Mouse (Mus musculus) kidney, embryonic 16.5 days (tissue): Measurements from ENCODE around the gene Map3k13. TPM values are rescaled to one million over a fixed set of nuclear protein-coding genes. Genes with fewer than 3 reads are reported as not detected.

ENCODE experiments used
- ATAC-seq: fragments of 200-750 bp; cut with Nextera tagmentation; 2 replicates; pipeline ENCODE4 v1.8.0; 2017; ENCODE audit warnings: moderate TSS enrichment; ENCODE audit not compliant: low FRiP score, low TSS enrichment
- H3K27ac ChIP-seq: fragments of 300-500 bp; sonication (generic); 2 replicates; pipeline ENCODE4 v1.5.1; 2014; ENCODE audit warnings: low read length
- H3K27me3 ChIP-seq: fragments of 300-500 bp; sonication (generic); 2 replicates; pipeline ENCODE4 v1.6.1; 2014; ENCODE audit warnings: low read length, control low read depth, mixed read lengths; ENCODE audit not compliant: insufficient read depth
- H3K36me3 ChIP-seq: fragments of 300-500 bp; sonication (generic); 2 replicates; pipeline ENCODE4 v1.6.1; 2014; ENCODE audit warnings: low read length, control low read depth, mixed read lengths; ENCODE audit not compliant: insufficient read depth
- H3K4me1 ChIP-seq: fragments of 300-500 bp; sonication (generic); 2 replicates; pipeline ENCODE4 v1.6.1; 2014; ENCODE audit warnings: low read length, control low read depth, mixed read lengths; ENCODE audit not compliant: insufficient read depth
- H3K4me2 ChIP-seq: fragments of 300-500 bp; sonication (generic); replicated peaks from 2 replicates; pipeline ENCODE4 v1.6.1; 2014; ENCODE audit warnings: low read depth, low read length
- H3K4me3 ChIP-seq: fragments of 300-500 bp; sonication (generic); 2 replicates; pipeline ENCODE4 v1.5.1; 2014; ENCODE audit warnings: mild to moderate bottlenecking, low read length
- H3K9ac ChIP-seq: fragments of 300-500 bp; sonication (generic); replicated peaks from 2 replicates; pipeline ENCODE4 v1.6.1; 2014; ENCODE audit warnings: low read length
- H3K9me3 ChIP-seq: fragments of 300-500 bp; sonication (generic); 2 replicates; pipeline ENCODE4 v1.6.1; 2016; ENCODE audit warnings: low read length, control low read depth
- WGBS: fragments of 180-500 bp; shearing (Covaris S2); extraction: QIAGEN DNeasy Blood & Tissue Kit; methylation state at CpG from one replicate; pipeline ENCODE4 v1.1.7; 2014; 5-methylcytosine and 5-hydroxymethylcytosine counted together
- polyA plus RNA-seq: library from polyadenylated mRNA; unstranded; fragments of >200 nt; fragmentation: Nextera tagmentation; extraction: Ambion mirVana; gene quantifications from 2 replicates; pipeline ENCODE4 v1.2.1, GENCODE M21; 2015

Gene Map3k13
- polyA plus RNA-seq, 1 experiment from 2014 or later = 1.0 TPM

- H3K9ac ChIP-seq = no peak overlapping the region
- H3K27ac ChIP-seq = peak overlapping the region; percentile 34
- no peak overlapping the region for H3K4me2 ChIP-seq
- peaks cover 17% of the 10 kb centered on the region for H3K4me1 ChIP-seq
- no peaks in the 10 kb centered on the region for H3K36me3 ChIP-seq
- H3K4me3 ChIP-seq = no peak overlapping the region
- no peaks in the 10 kb centered on the region for H3K9me3 ChIP-seq
- peak; percentile 73 for ATAC-seq
- no peaks in the 10 kb centered on the region for H3K27me3 ChIP-seq
- 39% methylated on average over 9 of the region's 9 CpGs for WGBS
Observed at GRCm38 (mm10) chr16:21825612-21826031, 31.5 kb downstream of the Map3k13 start.

GRCm38 (mm10) chr16:21827153-21827552, 33.0 kb downstream of the Map3k13 start:
- Histone ChIP-seq H3K36me3 (no peaks in the 10 kb centered on the region), H3K9ac (no peak overlapping the region), H3K27me3 (no peaks in the 10 kb centered on the region), H3K4me1 (peaks cover 17% of the 10 kb centered on the region), H3K27ac (peak overlapping the region; percentile 84), H3K4me3 (no peak overlapping the region), H3K4me2 (peak overlapping the region; percentile 35), H3K9me3 (no peaks in the 10 kb centered on the region)
- WGBS = 35% methylated on average over 4 of the region's 4 CpGs
- peak; percentile 55 for ATAC-seq

- Histone ChIP-seq H3K4me2 (peak overlapping the region; percentile 35), H3K27me3 (no peaks in the 10 kb centered on the region), H3K9ac (no peak overlapping the region), H3K4me3 (no peak overlapping the region), H3K4me1 (peaks cover 17% of the 10 kb centered on the region), H3K27ac (peak overlapping the region; percentile 84), H3K36me3 (no peaks in the 10 kb centered on the region), H3K9me3 (no peaks in the 10 kb centered on the region)
- WGBS = 60% methylated on average over 4 of the region's 4 CpGs
- no peak for ATAC-seq
Observed at GRCm38 (mm10) chr16:21827581-21827980, 33.4 kb downstream of the Map3k13 start.

- WGBS = 34% methylated on average over 5 of the region's 5 CpGs
- Histone ChIP-seq H3K27me3 (no peaks in the 10 kb centered on the region), H3K4me1 (peaks cover 17% of the 10 kb centered on the region), H3K4me3 (no peak overlapping the region), H3K36me3 (no peaks in the 10 kb centered on the region), H3K4me2 (no peak overlapping the region), H3K9me3 (no peaks in the 10 kb centered on the region), H3K27ac (no peak overlapping the region), H3K9ac (no peak overlapping the region)
- ATAC-seq = no peak
Observed at GRCm38 (mm10) chr16:21829711-21830110, 35.6 kb downstream of the Map3k13 start.

- H3K36me3 ChIP-seq = no peaks in the 10 kb centered on the region
- no peak overlapping the region for H3K9ac ChIP-seq
- H3K27ac ChIP-seq = no peak overlapping the region
- H3K27me3 ChIP-seq = no peaks in the 10 kb centered on the region
- 59% methylated on average over 6 of the region's 6 CpGs for WGBS
- no peak overlapping the region for H3K4me2 ChIP-seq
- no peak for ATAC-seq
- no peaks in the 10 kb centered on the region for H3K9me3 ChIP-seq
- peaks cover 17% of the 10 kb centered on the region for H3K4me1 ChIP-seq
- no peak overlapping the region for H3K4me3 ChIP-seq
Observed at GRCm38 (mm10) chr16:21830784-21831183, 36.6 kb downstream of the Map3k13 start.

- Histone ChIP-seq H3K4me2 (no peak overlapping the region), H3K9ac (no peak overlapping the region), H3K9me3 (no peaks in the 10 kb centered on the region), H3K27me3 (0 out of 2 replicates have a peak, but pooled peaks cover 2% of the 10 kb centered on the region), H3K4me1 (peaks cover 11% of the 10 kb centered on the region), H3K27ac (no peak overlapping the region), H3K4me3 (no peak overlapping the region), H3K36me3 (no peaks in the 10 kb centered on the region)
- WGBS = 62% methylated on average over 5 of the region's 5 CpGs
- ATAC-seq = no peak
Observed at GRCm38 (mm10) chr16:21831764-21832163, 37.6 kb downstream of the Map3k13 start.

GRCm38 (mm10) chr16:21833469-21833868, 39.3 kb downstream of the Map3k13 start:
- Histone ChIP-seq H3K36me3 (no peaks in the 10 kb centered on the region), H3K4me1 (no peaks in the 10 kb centered on the region), H3K4me2 (no peak overlapping the region), H3K27me3 (0 out of 2 replicates have a peak, but pooled peaks cover 2% of the 10 kb centered on the region), H3K9ac (no peak overlapping the region), H3K4me3 (no peak overlapping the region), H3K27ac (no peak overlapping the region), H3K9me3 (no peaks in the 10 kb centered on the region)
- ATAC-seq = no peak
- whole genome bisulfite sequencing = 79% methylated on average over 1 of the region's 1 CpGs

GRCm38 (mm10) chr16:21833970-21834369, 39.8 kb downstream of the Map3k13 start:
- no peak for ATAC-seq
- no peak overlapping the region for H3K27ac ChIP-seq
- H3K36me3 ChIP-seq = no peaks in the 10 kb centered on the region
- H3K4me2 ChIP-seq = no peak overlapping the region
- 0 out of 2 replicates have a peak, but pooled peaks cover 2% of the 10 kb centered on the region for H3K27me3 ChIP-seq
- H3K4me1 ChIP-seq = no peaks in the 10 kb centered on the region
- H3K4me3 ChIP-seq = no peak overlapping the region
- WGBS = 87% methylated on average over 10 of the region's 10 CpGs
- no peak overlapping the region for H3K9ac ChIP-seq
- no peaks in the 10 kb centered on the region for H3K9me3 ChIP-seq

GRCm38 (mm10) chr16:21834866-21835583, 40.9 kb downstream of the Map3k13 start:
- no peak for ATAC-seq
- Histone ChIP-seq H3K27ac (no peak overlapping the region), H3K9me3 (no peaks in the 10 kb centered on the region), H3K4me2 (no peak overlapping the region), H3K4me1 (no peaks in the 10 kb centered on the region), H3K36me3 (no peaks in the 10 kb centered on the region), H3K9ac (no peak overlapping the region), H3K27me3 (0 out of 2 replicates have a peak, but pooled peaks cover 2% of the 10 kb centered on the region), H3K4me3 (no peak overlapping the region)
- WGBS = 78% methylated on average over 8 of the region's 8 CpGs

- H3K27me3 ChIP-seq = 0 out of 2 replicates have a peak, but pooled peaks cover 2% of the 10 kb centered on the region
- ATAC-seq = no peak
- H3K4me2 ChIP-seq = no peak overlapping the region
- no peak overlapping the region for H3K4me3 ChIP-seq
- no peaks in the 10 kb centered on the region for H3K4me1 ChIP-seq
- H3K27ac ChIP-seq = no peak overlapping the region
- H3K36me3 ChIP-seq = no peaks in the 10 kb centered on the region
- H3K9me3 ChIP-seq = no peaks in the 10 kb centered on the region
- H3K9ac ChIP-seq = no peak overlapping the region
- WGBS = 18% methylated on average over 7 of the region's 7 CpGs
Observed at GRCm38 (mm10) chr16:21835584-21835931, 41.4 kb downstream of the Map3k13 start.
